Mouse (Mus musculus): ENCODE data around the gene Surf1. TPM values are rescaled to one million over a fixed set of nuclear protein-coding genes. Genes with fewer than 3 reads are reported as not detected.
A peak's percentile ranks its signal among the peaks of the same experiment; 100 is the strongest.

The Surf1 gene
- polyA plus RNA-seq (2012; rRNA removed) = 60.6 and 68.5 TPM in 2 replicates

- TF ChIP-seq POLR2A (IDR thresholded peaks at IDR 0.05; ENCODE audit: borderline replicate concordance, extremely low read depth, insufficient read depth, insufficient read length, poor library complexity, severe bottlenecking) = peak; percentile 26; the same call in 1 of the 2 replicates
- TF ChIP-seq CTCF (IDR thresholded peaks at IDR 0.05; ENCODE audit: borderline replicate concordance, extremely low read depth, insufficient read depth, insufficient read length) = no peak
- DNase-seq (ENCODE audit: low read depth) = peak; percentile 94
Measured at GRCm38 (mm10) chr2:26915927-26916728, at the start of gene Surf1, which contains the start of gene Surf2. Gene Surf1 (minus strand): TSS chr2:26916530. Gene Surf2 (plus strand): TSS chr2:26916367.

- TF ChIP-seq POLR2A (IDR thresholded peaks at IDR 0.05; ENCODE audit: borderline replicate concordance, extremely low read depth, insufficient read depth, insufficient read length, poor library complexity, severe bottlenecking) (no peak), CTCF (IDR thresholded peaks at IDR 0.05; ENCODE audit: borderline replicate concordance, extremely low read depth, insufficient read depth, insufficient read length) (no peak)
- DNase-seq (ENCODE audit: low read depth) = no peak
Measured at GRCm38 (mm10) chr2:26964724-26965370, 48.5 kb upstream of the Surf1 start.

- DNase-seq (ENCODE audit: low read depth) = peak; percentile 99
- TF ChIP-seq POLR2A (IDR thresholded peaks at IDR 0.05; ENCODE audit: borderline replicate concordance, extremely low read depth, insufficient read depth, insufficient read length, poor library complexity, severe bottlenecking) (peak; percentile 55; the same call in 1 of the 2 replicates), CTCF (IDR thresholded peaks at IDR 0.05; ENCODE audit: borderline replicate concordance, extremely low read depth, insufficient read depth, insufficient read length) (no peak)
Measured at GRCm38 (mm10) chr2:26963923-26964723, 47.8 kb upstream of the Surf1 start, which contains the start of gene Rexo4. Gene Rexo4 (minus strand): TSS chr2:26964386.

DNA sequence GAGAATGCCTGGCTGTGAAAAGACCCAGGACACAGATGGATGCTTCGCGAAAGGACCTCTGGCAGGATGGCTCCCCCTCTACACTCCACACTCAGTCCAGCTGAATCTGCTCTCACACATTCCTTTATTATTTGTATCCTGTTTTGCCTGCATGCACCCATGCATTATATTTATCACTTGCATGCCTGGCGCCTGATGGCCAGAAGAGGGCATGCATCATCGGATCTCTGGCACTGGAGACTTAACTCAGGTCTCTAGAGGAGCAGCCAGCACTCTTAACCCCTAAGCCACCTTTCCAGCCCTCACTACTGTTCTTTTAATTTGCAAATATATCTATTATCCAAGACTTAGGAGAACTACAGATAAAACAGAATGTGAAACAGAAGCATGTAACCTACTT lies 44.4 kb upstream of the Surf1 start:
- TF ChIP-seq CTCF (IDR thresholded peaks at IDR 0.05; ENCODE audit: borderline replicate concordance, extremely low read depth, insufficient read depth, insufficient read length) (peak; percentile 45; the same call in 1 of the 2 replicates), POLR2A (IDR thresholded peaks at IDR 0.05; ENCODE audit: borderline replicate concordance, extremely low read depth, insufficient read depth, insufficient read length, poor library complexity, severe bottlenecking) (no peak)
- peak; percentile 20 for DNase-seq (ENCODE audit: low read depth)

- TF ChIP-seq POLR2A (IDR thresholded peaks at IDR 0.05; ENCODE audit: borderline replicate concordance, extremely low read depth, insufficient read depth, insufficient read length, poor library complexity, severe bottlenecking) = no peak
- TF ChIP-seq CTCF (IDR thresholded peaks at IDR 0.05; ENCODE audit: borderline replicate concordance, extremely low read depth, insufficient read depth, insufficient read length) = no peak
- DNase-seq (ENCODE audit: low read depth) = no peak
Measured at GRCm38 (mm10) chr2:26957488-26957859, 41.1 kb upstream of the Surf1 start.

DNA sequence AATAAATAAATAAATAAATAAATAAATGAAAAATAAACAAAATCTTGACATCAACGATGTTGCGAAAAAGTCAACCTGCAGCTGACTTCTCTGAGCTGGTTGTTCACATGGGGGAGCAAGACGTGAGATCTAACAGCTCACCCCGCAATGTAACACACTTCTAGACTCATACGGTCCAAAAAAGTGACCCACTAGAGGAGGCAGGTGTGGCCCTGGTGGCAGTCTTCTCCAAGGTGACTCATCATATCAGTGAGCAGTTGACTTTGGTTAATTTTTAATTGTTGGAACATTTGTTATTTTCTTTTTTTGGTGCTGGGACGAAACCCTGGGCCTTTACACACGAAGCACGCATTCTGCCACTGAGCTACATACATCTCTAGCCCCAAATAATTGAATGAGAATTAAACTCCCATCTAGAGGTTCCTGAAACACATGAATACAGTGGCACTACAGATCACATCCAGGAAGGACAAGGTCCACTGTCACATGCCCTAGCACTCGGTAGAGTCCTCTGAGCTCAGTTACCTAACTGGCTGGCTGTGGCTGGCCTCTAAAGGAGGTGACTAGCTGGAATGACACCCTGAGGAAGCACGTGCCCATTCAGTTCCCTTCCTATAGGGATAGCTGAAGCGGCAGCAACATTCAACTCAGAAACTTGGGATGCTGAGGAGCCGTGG lies 40.6 kb upstream of the Surf1 start:
- no peak for TF ChIP-seq CTCF (IDR thresholded peaks at IDR 0.05; ENCODE audit: borderline replicate concordance, extremely low read depth, insufficient read depth, insufficient read length)
- TF ChIP-seq POLR2A (IDR thresholded peaks at IDR 0.05; ENCODE audit: borderline replicate concordance, extremely low read depth, insufficient read depth, insufficient read length, poor library complexity, severe bottlenecking) = no peak

DNA sequence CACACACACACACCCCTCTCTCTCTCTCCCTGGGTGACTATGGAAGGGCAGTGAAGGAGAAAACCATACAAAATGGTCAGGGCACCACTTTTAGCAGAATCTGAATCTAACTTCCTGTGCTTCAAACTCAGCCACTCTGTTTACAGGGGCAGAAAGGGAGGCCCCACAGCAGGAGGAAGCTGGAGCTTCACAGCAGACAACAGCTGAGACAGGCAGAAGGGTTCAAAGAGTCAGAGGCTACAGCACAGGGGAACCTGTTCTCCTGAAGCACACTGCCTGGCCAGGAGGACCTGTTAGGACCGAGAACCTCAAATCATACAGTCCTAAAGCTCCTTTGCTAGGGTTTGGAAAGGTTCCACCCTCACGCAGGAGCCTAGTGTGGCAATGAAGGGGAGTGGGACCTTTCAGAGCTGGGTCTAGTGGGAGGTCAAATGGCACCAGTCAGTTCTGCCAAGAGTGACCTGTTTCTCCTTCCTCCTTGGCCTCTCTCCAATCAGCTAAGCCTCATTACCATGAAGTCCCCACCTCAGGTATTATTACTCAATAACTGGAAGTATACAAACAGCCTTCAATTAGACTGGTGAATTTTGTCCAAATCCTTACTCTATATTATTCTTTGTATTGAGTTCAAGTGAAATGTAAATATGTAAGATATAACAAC lies 38.5 kb upstream of the Surf1 start:
- no peak for TF ChIP-seq CTCF (IDR thresholded peaks at IDR 0.05; ENCODE audit: borderline replicate concordance, extremely low read depth, insufficient read depth, insufficient read length)
- no peak for TF ChIP-seq POLR2A (IDR thresholded peaks at IDR 0.05; ENCODE audit: borderline replicate concordance, extremely low read depth, insufficient read depth, insufficient read length, poor library complexity, severe bottlenecking)
- DNase-seq (ENCODE audit: low read depth) = no peak

More for the DNA sequence above, 40.6 kb upstream of the Surf1 start:
- DNase-seq (ENCODE audit: low read depth) = no peak

DNA sequence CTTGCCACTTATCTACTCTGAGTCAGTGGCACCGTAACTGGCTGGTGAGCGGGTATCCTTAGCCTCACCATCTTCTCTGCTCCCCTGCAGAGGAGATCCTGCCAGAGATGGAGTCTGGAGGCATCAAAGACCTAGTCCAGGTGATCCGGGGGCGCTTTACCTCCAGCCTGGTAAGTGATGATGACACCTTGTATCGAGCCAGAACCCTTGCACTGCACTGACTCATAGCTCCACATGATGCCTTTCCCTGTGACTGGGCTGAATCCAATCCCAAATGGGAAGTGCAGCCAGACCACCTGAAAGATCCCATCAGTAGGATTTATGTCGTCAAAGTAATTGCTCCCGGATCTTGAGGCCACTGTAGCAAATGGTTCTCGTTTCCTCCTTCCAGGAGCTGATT lies 36.5 kb upstream of the Surf1 start:
- TF ChIP-seq CTCF (IDR thresholded peaks at IDR 0.05; ENCODE audit: borderline replicate concordance, extremely low read depth, insufficient read depth, insufficient read length) = no peak
- no peak for TF ChIP-seq POLR2A (IDR thresholded peaks at IDR 0.05; ENCODE audit: borderline replicate concordance, extremely low read depth, insufficient read depth, insufficient read length, poor library complexity, severe bottlenecking)
- no peak for DNase-seq (ENCODE audit: low read depth)

DNA sequence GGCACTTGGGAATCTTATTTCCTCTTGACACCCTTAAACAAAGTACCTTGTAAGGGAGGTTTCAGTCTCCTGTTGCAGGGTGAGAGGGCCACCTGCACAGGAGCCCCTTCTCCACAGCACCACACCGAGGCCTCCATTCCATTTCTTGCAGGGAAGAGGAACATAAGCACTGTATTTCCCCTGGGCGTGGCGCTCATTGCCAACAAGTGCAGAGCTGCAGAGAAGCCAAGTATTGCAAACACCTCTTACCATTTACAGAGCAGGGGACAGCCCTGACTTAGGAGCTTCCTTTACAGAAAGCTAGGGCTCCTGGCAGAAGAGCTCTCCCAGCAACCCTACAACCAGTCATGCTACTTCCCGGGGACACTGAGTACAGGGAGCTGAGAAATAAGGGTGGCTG lies 35.9 kb upstream of the Surf1 start:
- DNase-seq (ENCODE audit: low read depth) = no peak
- TF ChIP-seq CTCF (IDR thresholded peaks at IDR 0.05; ENCODE audit: borderline replicate concordance, extremely low read depth, insufficient read depth, insufficient read length) = no peak
- TF ChIP-seq POLR2A (IDR thresholded peaks at IDR 0.05; ENCODE audit: borderline replicate concordance, extremely low read depth, insufficient read depth, insufficient read length, poor library complexity, severe bottlenecking) = no peak

DNA sequence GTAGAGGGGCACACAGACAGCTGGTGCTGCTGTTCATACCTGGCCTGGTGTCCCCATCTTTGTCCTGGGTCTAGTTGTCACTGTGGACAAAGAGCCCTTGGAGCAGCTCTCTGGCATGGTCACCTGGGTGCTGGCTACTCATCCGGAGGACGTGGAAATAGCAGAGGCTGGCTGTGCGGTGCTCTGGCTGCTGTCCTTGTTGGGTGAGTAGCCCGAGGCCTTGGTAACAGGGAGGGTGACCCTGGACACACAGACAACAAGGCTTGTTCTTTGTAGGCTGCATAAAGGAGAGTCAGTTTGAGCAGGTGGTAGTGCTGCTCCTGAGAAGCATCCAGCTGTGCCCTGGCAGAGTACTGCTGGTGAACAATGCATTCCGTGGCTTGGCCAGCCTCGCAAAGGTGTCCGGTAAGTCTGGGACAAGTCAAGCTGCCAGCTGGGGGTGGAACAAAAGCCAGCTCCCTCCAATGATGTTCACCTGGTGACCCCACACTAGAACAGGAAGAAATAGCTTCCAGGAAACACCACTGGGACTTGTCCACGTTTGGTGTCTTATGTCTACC lies 35.1 kb upstream of the Surf1 start:
- TF ChIP-seq CTCF (IDR thresholded peaks at IDR 0.05; ENCODE audit: borderline replicate concordance, extremely low read depth, insufficient read depth, insufficient read length) (no peak), POLR2A (IDR thresholded peaks at IDR 0.05; ENCODE audit: borderline replicate concordance, extremely low read depth, insufficient read depth, insufficient read length, poor library complexity, severe bottlenecking) (no peak)

More for the DNA sequence above, 35.1 kb upstream of the Surf1 start:
- DNase-seq (ENCODE audit: low read depth) = no peak

Measured in brain, embryonic 14.5 days (tissue).